Mouse (Mus musculus) olfactory bulb, adult 2 months (tissue): Measurements from ENCODE around the gene Tenm4.

Experiments used
- CTCF ChIP-seq: fragments of 200-500 bp; IDR thresholded peaks from 2 replicates; pipeline ENCODE4 v1.5.1; 2012; ENCODE audit warnings: low read depth, mild to moderate bottlenecking, low read length, moderate library complexity; ENCODE audit not compliant: insufficient read depth
- POLR2A ChIP-seq: fragments of 200-500 bp; IDR thresholded peaks from 2 replicates; pipeline ENCODE4 v1.6.1; 2012; ENCODE audit warnings: mild to moderate bottlenecking, low read depth, low read length, moderate library complexity; ENCODE audit not compliant: insufficient read depth

GRCm38 (mm10) chr7:96688141-96688540, 517.1 kb downstream of the Tenm4 start:
- TF ChIP-seq CTCF (no peak), POLR2A (no peak)
